In the genomic region with DNA sequence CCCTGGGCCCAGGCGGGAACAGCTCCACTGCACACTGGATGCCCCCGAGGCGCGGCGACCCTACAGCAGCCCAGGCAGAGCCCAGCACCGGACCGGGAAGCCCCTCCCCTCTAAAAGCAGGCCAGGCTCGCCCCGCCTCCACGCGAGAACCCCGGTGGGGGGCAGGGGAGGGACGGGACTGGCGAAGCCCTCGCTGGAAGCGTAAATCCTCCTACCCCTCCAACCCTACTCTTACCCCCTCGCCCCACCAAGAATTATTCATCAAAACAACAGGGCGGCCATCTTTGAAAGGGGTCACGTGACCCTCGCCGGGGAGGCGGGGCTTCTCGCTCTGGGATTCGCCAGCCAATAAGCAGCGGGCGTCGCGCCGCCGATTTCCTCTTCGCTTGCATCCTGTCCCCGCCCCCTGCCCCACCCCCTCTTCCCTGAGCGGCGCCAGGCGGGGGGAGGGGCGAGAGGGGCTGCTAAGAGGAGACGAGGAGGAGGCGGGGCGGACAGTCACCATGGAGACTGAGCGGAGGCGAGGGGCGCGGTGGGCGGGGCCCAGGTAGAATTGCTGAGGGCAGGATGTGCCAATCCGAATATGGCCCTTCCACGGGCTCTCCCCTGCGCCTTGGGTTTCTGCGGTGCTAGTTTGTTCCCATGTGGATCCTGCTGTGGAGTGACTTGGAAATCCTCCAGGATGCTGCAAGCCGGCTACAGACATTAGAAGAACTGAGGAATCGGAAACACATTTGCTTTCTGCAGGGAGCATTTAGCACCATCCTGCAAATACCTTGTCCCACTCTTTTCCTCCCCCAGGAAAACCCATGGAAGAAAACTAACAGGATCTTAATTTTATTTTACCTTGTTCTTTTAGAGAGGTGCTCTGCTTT, we compare ENCODE assay signal across 7 mouse cellular contexts. TPM values are rescaled to one million over a fixed set of nuclear protein-coding genes. Genes with fewer than 3 reads are reported as not detected.
DNase-seq lines count a peak whose midpoint lies in the region; ATAC-seq lines count a peak whose summit lies in the region.

A gene (minus strand): TSS at position 425 of the 875 bp plus-strand sequence.

- no peaks in the 10 kb centered on the region for H3K9me3 ChIP-seq in embryonic facial prominence, embryonic 10.5 days
- H3K9me3 ChIP-seq in limb, embryonic 10.5 days (replicated peaks) = no peaks in the 10 kb centered on the region
- no peaks in the 10 kb centered on the region for H3K9me3 ChIP-seq in midbrain, embryonic 13.5 days

- H3K36me3 ChIP-seq in embryonic facial prominence, embryonic 10.5 days (replicated peaks) = peaks cover 7% of the 10 kb centered on the region
- peaks cover 7% of the 10 kb centered on the region for H3K36me3 ChIP-seq in limb, embryonic 10.5 days
- no peaks in the 10 kb centered on the region for H3K36me3 ChIP-seq in midbrain, embryonic 13.5 days

- H3K27ac ChIP-seq in embryonic facial prominence, embryonic 10.5 days (replicated peaks) = peak within 1 kb of the TSS; percentile 98
- H3K27ac ChIP-seq in limb, embryonic 10.5 days = peak within 1 kb of the TSS; percentile 93
- peak within 1 kb of the TSS; percentile 99 for H3K27ac ChIP-seq in midbrain, embryonic 13.5 days

- peak within 1 kb of the TSS; percentile 97 for H3K4me3 ChIP-seq in embryonic facial prominence, embryonic 10.5 days
- peak within 1 kb of the TSS; percentile 97 for H3K4me3 ChIP-seq in limb, embryonic 10.5 days
- H3K4me3 ChIP-seq in midbrain, embryonic 13.5 days (replicated peaks) = peak within 1 kb of the TSS; percentile 86

- H3K4me2 ChIP-seq in midbrain, embryonic 13.5 days (replicated peaks) = peak within 1 kb of the TSS; percentile 94

- WGBS in embryonic facial prominence, embryonic 10.5 days = under 1% methylated on average over 50 of the region's 50 CpGs
- WGBS in limb, embryonic 10.5 days = 3% methylated on average over 48 of the region's 50 CpGs
- 0% methylated on average over 49 of the region's 50 CpGs for WGBS in midbrain, embryonic 13.5 days

- DNase-seq in adrenal gland, postnatal 10 days = peak; percentile 98
- DNase-seq in embryonic facial prominence, embryonic 10.5 days (ENCODE audit: low spot score) = peak; percentile 100
- peak; percentile 97 for DNase-seq in kidney, adult 11 months
- DNase-seq in limb, embryonic 10.5 days (ENCODE audit: low spot score) = peak; percentile 100
- peak; percentile 88 for DNase-seq in spleen, adult 12 weeks (ENCODE audit: low spot score)

- H3K4me1 ChIP-seq in embryonic facial prominence, embryonic 10.5 days = peaks cover 25% of the 10 kb centered on the region
- peaks cover 17% of the 10 kb centered on the region; the same call in 1 of the 2 replicates for H3K4me1 ChIP-seq in limb, embryonic 10.5 days
- peaks cover 31% of the 10 kb centered on the region for H3K4me1 ChIP-seq in midbrain, embryonic 13.5 days (replicated peaks)

- peak within 1 kb of the TSS; percentile 95 for H3K9ac ChIP-seq in midbrain, embryonic 13.5 days (replicated peaks)

- peak; percentile 90 for ATAC-seq in granulocyte monocyte progenitor cell, adult 5-6 weeks (replicated peaks; ENCODE audit: poor library complexity, severe bottlenecking)
- ATAC-seq in midbrain, embryonic 13.5 days = peak; percentile 97

- H3K27me3 ChIP-seq in embryonic facial prominence, embryonic 10.5 days (replicated peaks; ENCODE audit: low read depth, poor library complexity, severe bottlenecking) = no peaks in the 10 kb centered on the region
- no peaks in the 10 kb centered on the region for H3K27me3 ChIP-seq in limb, embryonic 10.5 days (ENCODE audit: low read depth, poor library complexity, severe bottlenecking)
- H3K27me3 ChIP-seq in midbrain, embryonic 13.5 days = no peaks in the 10 kb centered on the region

RNA-seq across cellular contexts. Expression of the gene that starts here (rescaled TPM):
- total RNA-seq in adrenal gland, postnatal 10 days (2021) = 10 to 100 TPM; 73.0 to 80.0 TPM
- 65.5 and 71.8 TPM in 2 replicates for polyA plus RNA-seq in embryonic facial prominence, embryonic 10.5 days (2016; fragmentation: Nextera tagmentation; extraction: Ambion mirVana)
- total RNA-seq in granulocyte monocyte progenitor cell, adult 5-6 weeks (2014; fragmentation: Nextera tagmentation) = 58.4 and 58.8 TPM in 2 replicates
- 28.7 and 38.6 TPM in 2 replicates for total RNA-seq in granulocyte monocyte progenitor cell, adult 5-6 weeks (2017)
- polyA plus RNA-seq in limb, embryonic 10.5 days (2016; fragmentation: Nextera tagmentation; extraction: Ambion mirVana) = 72.2 and 76.4 TPM in 2 replicates
- 56.5 and 65.4 TPM in 2 replicates for polyA plus RNA-seq in midbrain, embryonic 13.5 days (2015; fragmentation: Nextera tagmentation; extraction: Ambion mirVana)

Comparison
In these comparisons a context has a peak if more than half of its experiments do, and no peak if none do; other contexts are left out.
1. Peak in every context shown above with its lines: DNase-seq, ATAC-seq, H3K4me3 ChIP-seq and H3K27ac ChIP-seq.